Mouse (Mus musculus) heart, embryonic 15.5 days (tissue): ENCODE measurements around the gene Adora2a. TPM values are rescaled to one million over a fixed set of nuclear protein-coding genes. Genes with fewer than 3 reads are reported as not detected.

ENCODE experiments used
- ATAC-seq: fragments of 200-750 bp; cut with Nextera tagmentation; replicated peaks from 2 replicates; pipeline ENCODE4 v1.8.0; 2017; ENCODE audit warnings: low read depth, moderate TSS enrichment; ENCODE audit not compliant: insufficient number of reproducible peaks, insufficient read depth, low FRiP score
- H3K27ac ChIP-seq: fragments of 300-500 bp; sonication (generic); 2 replicates; pipeline ENCODE4 v1.5.1; 2015; ENCODE audit warnings: mild to moderate bottlenecking, inconsistent platforms
- H3K27me3 ChIP-seq: fragments of 300-500 bp; sonication (generic); 2 replicates; pipeline ENCODE4 v1.6.1; 2015; ENCODE audit warnings: inconsistent platforms
- H3K36me3 ChIP-seq: fragments of 300-500 bp; sonication (generic); 2 replicates; pipeline ENCODE4 v1.6.1; 2015; ENCODE audit warnings: mild to moderate bottlenecking, inconsistent platforms
- H3K4me1 ChIP-seq: fragments of 300-500 bp; sonication (generic); replicated peaks from 2 replicates; pipeline ENCODE4 v1.6.1; 2015; ENCODE audit warnings: inconsistent platforms
- H3K4me2 ChIP-seq: fragments of 300-500 bp; sonication (generic); 2 replicates; pipeline ENCODE4 v1.6.1; 2015; ENCODE audit warnings: inconsistent platforms, mild to moderate bottlenecking, moderate library complexity
- H3K4me3 ChIP-seq: fragments of 300-500 bp; sonication (generic); 2 replicates; pipeline ENCODE4 v1.5.1; 2015; ENCODE audit warnings: mild to moderate bottlenecking, inconsistent platforms
- H3K9ac ChIP-seq: fragments of 300-500 bp; sonication (generic); 2 replicates; pipeline ENCODE4 v1.6.1; 2015; ENCODE audit warnings: mild to moderate bottlenecking, inconsistent platforms
- H3K9me3 ChIP-seq: fragments of 300-500 bp; sonication (generic); replicated peaks from 2 replicates; pipeline ENCODE4 v1.6.1; 2016; ENCODE audit warnings: inconsistent platforms
- WGBS: fragments of 180-500 bp; shearing (Covaris S2); methylation state at CpG from one replicate; pipeline ENCODE4 v1.1.7; 2015; ENCODE audit warnings: mixed read lengths; 5-methylcytosine and 5-hydroxymethylcytosine counted together
- polyA plus RNA-seq: library from polyadenylated mRNA; unstranded; fragments of >200 nt; fragmentation: Nextera tagmentation; extraction: Ambion mirVana; gene quantifications from 2 replicates; pipeline ENCODE4 v1.2.1, GENCODE M21; 2015

Adora2a gene
- polyA plus RNA-seq, 1 experiment from 2014 or later: 5.7 TPM

DNA sequence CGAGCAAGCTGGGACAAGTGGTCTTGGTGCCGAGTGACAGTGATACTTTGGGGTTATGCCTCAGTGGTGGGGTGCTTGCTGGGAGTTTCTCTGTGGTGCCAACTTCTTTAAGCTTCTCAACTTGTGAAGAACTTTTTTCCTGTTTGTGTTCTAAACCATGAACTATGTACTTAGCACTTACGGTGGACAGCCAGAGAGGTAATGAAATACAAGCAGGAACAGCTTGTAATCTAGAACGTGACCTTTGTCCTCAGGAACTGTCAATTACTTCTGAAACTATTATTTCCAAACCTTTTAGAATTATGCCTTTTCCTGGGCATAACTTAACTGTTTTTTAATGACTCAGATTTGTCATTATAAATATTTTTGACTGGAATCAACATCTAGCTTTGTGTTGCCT is 22.3 kb upstream of the Adora2a start:
- H3K9me3 ChIP-seq: no peaks in the 10 kb centered on the region
- no peak overlapping the region for H3K4me2 ChIP-seq
- ATAC-seq: no peak
- 53% methylated on average over 4 of the region's 4 CpGs for WGBS
- H3K36me3 ChIP-seq: 0 out of 2 replicates have a peak, but pooled peaks cover 5% of the 10 kb centered on the region
- no peak overlapping the region for H3K9ac ChIP-seq
- H3K4me1 ChIP-seq: peaks cover 11% of the 10 kb centered on the region
- H3K4me3 ChIP-seq: no peak overlapping the region
- peak overlapping the region; percentile 17; the same call in 1 of the 2 replicates for H3K27ac ChIP-seq
- H3K27me3 ChIP-seq: no peaks in the 10 kb centered on the region

DNA sequence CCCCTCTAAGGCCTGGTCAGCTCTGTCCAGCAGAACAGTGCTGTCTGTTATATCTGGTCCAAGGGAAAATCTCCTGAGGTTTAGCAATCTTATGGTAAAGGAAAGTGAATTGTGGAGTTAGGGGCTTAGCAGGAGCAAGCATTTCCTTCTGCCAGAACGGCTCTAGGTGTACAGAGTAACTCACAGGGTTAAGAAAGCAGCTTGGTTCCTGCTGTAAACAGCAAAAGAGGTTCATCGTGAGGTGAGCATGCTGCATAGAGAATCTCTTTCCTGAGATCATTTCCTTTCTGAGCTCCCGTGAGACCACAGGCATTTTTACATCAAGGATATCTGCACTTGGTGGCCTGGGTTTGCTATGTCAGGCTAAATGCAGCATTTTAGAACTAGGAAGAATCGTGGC is 21.8 kb upstream of the Adora2a start:
- H3K36me3 ChIP-seq: 0 out of 2 replicates have a peak, but pooled peaks cover 5% of the 10 kb centered on the region
- WGBS: 48% methylated on average over 4 of the region's 4 CpGs
- no peak for ATAC-seq
- peak overlapping the region; percentile 2; the same call in 1 of the 2 replicates for H3K27ac ChIP-seq
- no peak overlapping the region for H3K4me2 ChIP-seq
- no peaks in the 10 kb centered on the region for H3K9me3 ChIP-seq
- peaks cover 14% of the 10 kb centered on the region for H3K4me1 ChIP-seq
- no peak overlapping the region for H3K4me3 ChIP-seq
- H3K9ac ChIP-seq: no peak overlapping the region
- H3K27me3 ChIP-seq: no peaks in the 10 kb centered on the region

DNA sequence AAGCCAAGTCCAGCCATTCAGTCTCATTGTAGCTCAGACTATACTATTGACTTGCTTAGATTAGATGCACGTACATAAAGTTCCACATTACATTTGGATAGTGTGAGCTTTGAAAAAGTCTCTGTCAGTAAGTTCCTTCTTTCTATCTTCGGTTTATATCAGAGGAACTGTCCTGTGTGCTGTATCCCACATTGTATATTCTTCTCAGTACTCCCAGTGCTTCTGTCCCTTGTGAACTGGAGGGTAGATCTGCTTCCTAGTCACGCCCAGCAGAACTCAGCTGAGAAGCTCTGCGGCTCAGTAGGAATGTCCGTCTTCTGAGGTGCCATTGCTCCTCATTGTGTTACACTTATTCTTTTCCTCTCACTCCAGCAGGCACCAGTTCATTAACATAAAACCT is 18.1 kb upstream of the Adora2a start:
- Histone ChIP-seq H3K4me1 (peaks cover 35% of the 10 kb centered on the region), H3K27ac (no peak overlapping the region), H3K9me3 (no peaks in the 10 kb centered on the region), H3K9ac (no peak overlapping the region), H3K27me3 (no peaks in the 10 kb centered on the region), H3K4me2 (no peak overlapping the region), H3K36me3 (0 out of 2 replicates have a peak, but pooled peaks cover 5% of the 10 kb centered on the region), H3K4me3 (no peak overlapping the region)
- 88% methylated on average over 5 of the region's 5 CpGs for WGBS
- no peak for ATAC-seq

DNA sequence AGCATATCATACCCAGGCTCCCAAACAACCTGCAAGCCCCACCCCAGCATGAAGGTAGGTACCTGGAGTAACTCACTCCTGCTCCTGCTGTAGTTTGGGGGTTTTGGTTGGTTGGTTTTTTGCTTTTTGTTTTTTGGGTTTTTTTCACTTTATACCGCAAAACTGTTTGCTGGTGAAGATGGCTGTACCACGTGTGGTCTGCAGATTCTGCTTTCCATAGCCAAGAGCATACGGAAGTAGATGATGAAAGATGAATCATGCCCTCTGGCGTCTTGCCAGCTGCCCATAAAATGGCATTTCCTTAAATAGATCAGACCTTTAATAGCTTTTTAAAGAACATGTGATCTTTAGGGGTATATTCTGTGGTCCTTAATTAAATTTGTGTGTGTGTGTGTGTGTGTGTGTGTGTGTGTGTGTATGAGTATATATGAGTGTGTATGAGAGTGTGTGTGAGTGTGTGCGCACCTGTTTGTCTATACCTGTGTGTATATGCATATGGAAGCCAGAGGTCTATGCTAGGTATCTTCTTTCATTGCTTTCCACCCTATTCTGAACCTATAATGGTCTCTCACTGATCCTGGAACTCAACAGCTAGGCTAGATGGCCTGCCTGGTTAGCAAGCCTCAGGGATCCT is 16.8 kb upstream of the Adora2a start:
- Histone ChIP-seq H3K9ac (no peak overlapping the region), H3K4me1 (peaks cover 42% of the 10 kb centered on the region), H3K4me3 (no peak overlapping the region), H3K27me3 (no peaks in the 10 kb centered on the region), H3K9me3 (no peaks in the 10 kb centered on the region), H3K36me3 (0 out of 2 replicates have a peak, but pooled peaks cover 5% of the 10 kb centered on the region), H3K4me2 (no peak overlapping the region), H3K27ac (no peak overlapping the region; the same call in 1 of the 2 replicates)
- 46% methylated on average over 5 of the region's 5 CpGs for WGBS
- no peak for ATAC-seq

DNA sequence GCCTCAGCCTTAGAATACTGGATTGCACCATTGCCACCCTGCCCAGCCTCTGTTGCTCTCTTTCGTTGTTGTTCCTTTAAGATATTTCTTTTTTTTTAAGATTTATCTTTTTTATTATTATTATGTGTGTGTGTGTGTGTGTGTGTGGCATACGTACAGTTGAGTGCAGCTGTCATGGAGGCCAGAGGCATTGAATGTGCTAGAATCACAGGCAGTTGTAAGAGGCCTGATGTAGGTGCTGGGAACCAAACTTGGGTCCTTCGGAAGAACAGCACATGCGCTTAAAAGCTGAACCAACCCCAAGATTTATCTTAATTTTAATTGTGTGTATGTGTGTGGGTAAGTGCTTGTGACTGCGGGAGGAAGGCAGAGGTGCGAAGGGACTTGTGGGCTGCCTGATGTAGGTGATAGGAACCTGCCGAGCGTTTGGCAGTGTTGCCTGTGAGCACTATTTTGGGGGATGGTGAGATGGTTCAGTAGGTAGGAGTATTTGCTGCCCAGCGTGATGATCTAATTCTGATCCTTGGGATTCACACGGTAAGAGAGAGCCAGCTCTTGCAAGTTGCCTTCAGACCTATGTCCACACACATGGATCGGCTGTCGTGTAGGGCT is 15.4 kb upstream of the Adora2a start:
- H3K27me3 ChIP-seq: no peaks in the 10 kb centered on the region
- H3K4me3 ChIP-seq: no peak overlapping the region
- peaks cover 7% of the 10 kb centered on the region; the same call in 1 of the 2 replicates for H3K36me3 ChIP-seq
- H3K27ac ChIP-seq: no peak overlapping the region
- no peaks in the 10 kb centered on the region for H3K9me3 ChIP-seq
- peaks cover 40% of the 10 kb centered on the region for H3K4me1 ChIP-seq
- ATAC-seq: no peak
- H3K9ac ChIP-seq: no peak overlapping the region
- 83% methylated on average over 12 of the region's 12 CpGs for WGBS
- no peak overlapping the region for H3K4me2 ChIP-seq

DNA sequence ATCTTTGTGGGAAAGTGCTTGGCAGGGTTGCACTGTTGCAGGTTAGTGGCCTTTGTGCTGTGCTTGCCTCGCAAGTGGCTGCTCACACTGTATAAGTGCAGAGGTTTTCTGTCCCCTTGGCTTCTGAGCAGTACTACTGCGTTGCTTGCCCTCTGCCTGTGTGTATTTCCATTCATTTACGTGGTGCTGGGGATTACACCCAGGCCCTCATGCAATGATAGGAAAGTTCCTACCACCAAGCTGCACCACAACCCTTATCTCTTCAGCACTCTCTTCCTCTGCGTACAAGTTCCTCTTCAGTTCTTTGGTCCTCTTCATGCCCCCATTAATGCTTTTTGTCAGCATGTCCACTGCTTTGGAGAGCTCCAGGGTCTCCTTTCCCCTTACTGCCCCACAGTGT is 14.7 kb upstream of the Adora2a start:
- no peak for ATAC-seq
- WGBS: 69% methylated on average over 4 of the region's 4 CpGs

DNA sequence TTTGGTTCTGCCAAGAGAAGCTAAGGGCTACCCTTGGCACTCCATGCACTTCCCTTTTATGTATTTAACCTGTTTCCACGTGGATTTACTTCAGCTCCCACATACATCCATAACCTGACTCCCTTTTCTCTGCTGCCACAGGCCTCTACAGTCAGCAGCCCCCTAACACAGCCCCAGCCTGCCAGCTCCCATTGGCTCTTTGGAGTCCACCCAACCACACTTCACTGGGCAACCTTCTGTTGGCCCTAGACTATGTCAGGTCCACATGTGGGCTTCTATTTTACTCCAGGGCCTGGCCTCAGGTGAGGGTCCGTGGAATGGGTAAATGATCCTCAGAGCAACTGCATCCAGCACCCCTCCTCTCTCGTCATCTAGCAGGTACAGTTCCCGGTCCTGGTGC is 14.1 kb upstream of the Adora2a start:
- no peak for ATAC-seq
- no peak overlapping the region for H3K4me2 ChIP-seq
- H3K27ac ChIP-seq: no peak overlapping the region; the same call in 1 of the 2 replicates
- H3K9ac ChIP-seq: no peak overlapping the region
- peaks cover 40% of the 10 kb centered on the region for H3K4me1 ChIP-seq
- H3K27me3 ChIP-seq: no peaks in the 10 kb centered on the region
- peaks cover 12% of the 10 kb centered on the region for H3K36me3 ChIP-seq
- no peak overlapping the region for H3K4me3 ChIP-seq
- WGBS: 84% methylated on average over 4 of the region's 4 CpGs
- H3K9me3 ChIP-seq: no peaks in the 10 kb centered on the region

More for the DNA sequence above, 14.7 kb upstream of the Adora2a start:
- no peak overlapping the region for H3K4me3 ChIP-seq
- H3K27ac ChIP-seq: no peak overlapping the region; the same call in 1 of the 2 replicates
- H3K4me1 ChIP-seq: peaks cover 40% of the 10 kb centered on the region
- peaks cover 6% of the 10 kb centered on the region for H3K36me3 ChIP-seq
- H3K9ac ChIP-seq: no peak overlapping the region
- H3K9me3 ChIP-seq: no peaks in the 10 kb centered on the region
- no peak overlapping the region for H3K4me2 ChIP-seq
- H3K27me3 ChIP-seq: no peaks in the 10 kb centered on the region

DNA sequence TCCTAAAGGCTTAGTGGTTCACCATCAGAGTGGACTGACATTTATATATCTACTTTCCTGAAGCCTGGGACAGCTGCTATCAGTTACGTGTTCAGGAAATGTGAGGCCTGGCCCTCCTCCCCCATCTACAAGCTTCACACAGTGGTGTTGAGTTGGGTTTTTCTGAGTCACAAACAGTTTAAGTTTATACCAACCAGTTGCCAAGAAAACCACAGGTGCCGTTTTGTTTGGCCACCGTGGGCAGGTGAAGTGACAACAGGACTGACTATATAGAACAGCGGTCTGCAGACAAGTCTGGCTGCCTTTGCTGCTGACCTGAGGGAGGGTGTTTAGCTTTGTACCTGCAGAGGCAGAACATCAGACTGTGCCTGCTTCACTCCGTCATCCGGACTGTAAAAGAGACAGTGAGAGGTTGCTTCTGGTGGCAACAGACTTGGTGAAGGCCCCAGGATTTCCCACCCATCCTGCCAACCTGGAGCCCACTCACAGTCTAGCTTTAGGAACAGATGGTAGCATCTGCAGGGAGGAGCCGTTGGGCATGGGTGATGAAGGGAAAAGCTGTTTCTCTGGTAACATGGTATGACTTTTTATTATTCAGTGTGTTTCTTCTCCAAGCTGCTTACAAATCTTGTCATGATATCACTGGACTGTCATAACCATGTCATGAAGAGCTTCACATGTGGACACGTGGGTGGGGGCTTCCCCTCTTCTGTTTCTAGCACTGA is 13.2 kb upstream of the Adora2a start:
- peaks cover 40% of the 10 kb centered on the region for H3K4me1 ChIP-seq
- ATAC-seq: no peak
- no peak overlapping the region for H3K4me3 ChIP-seq
- H3K9me3 ChIP-seq: no peaks in the 10 kb centered on the region
- peak overlapping the region; percentile 75 for H3K27ac ChIP-seq
- 65% methylated on average over 8 of the region's 8 CpGs for WGBS
- peaks cover 21% of the 10 kb centered on the region for H3K36me3 ChIP-seq
- no peaks in the 10 kb centered on the region for H3K27me3 ChIP-seq
- no peak overlapping the region for H3K4me2 ChIP-seq
- no peak overlapping the region for H3K9ac ChIP-seq

DNA sequence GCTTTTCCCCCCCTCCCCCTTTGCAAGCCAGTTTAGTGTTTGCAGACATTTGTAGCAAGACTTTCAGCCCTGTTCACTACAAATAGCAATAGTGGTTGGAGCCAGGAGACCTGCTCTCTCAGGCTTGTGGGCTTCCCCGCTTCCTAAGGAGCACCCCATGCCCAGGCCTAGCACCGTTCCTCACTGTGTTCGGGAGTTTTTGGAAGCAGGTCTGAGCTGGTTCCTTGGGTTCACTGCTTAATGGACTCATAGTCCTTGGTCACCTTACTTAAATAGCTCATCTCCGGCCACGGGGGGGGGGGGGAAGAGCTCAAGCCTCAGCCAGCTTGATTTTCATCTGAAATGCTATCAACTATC is 12.7 kb upstream of the Adora2a start:
- WGBS: 80% methylated on average over 5 of the region's 5 CpGs
- ATAC-seq: 0 out of 2 replicates have a peak, but pooled peaks have one; percentile 12
- Histone ChIP-seq H3K27me3 (no peaks in the 10 kb centered on the region), H3K27ac (peak overlapping the region; percentile 75), H3K4me3 (no peak overlapping the region), H3K4me2 (no peak overlapping the region), H3K4me1 (peaks cover 40% of the 10 kb centered on the region), H3K9ac (no peak overlapping the region), H3K36me3 (peaks cover 27% of the 10 kb centered on the region), H3K9me3 (no peaks in the 10 kb centered on the region)

DNA sequence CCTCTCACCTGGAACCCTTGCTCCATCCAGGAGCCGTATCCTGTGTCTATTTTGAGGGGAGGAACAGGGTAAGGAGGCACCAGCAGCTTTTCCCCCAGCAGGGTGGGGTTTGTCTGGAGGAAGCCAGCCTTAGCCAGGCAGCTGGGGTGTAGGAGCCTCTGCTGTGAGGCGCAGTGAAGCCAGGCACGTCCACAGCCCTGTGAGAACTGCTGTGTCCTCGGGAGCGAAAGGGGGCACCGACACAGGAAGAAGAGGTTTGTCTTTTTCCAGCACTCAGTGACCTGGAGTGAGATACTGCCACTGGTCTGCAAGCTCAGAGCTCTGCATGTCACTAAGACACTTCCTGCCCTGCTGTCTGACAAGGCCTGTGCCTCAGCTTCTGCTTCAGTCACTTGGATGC is 12.3 kb upstream of the Adora2a start:
- Histone ChIP-seq H3K9me3 (no peaks in the 10 kb centered on the region), H3K4me1 (peaks cover 42% of the 10 kb centered on the region), H3K4me2 (no peak overlapping the region), H3K27me3 (no peaks in the 10 kb centered on the region), H3K4me3 (no peak overlapping the region), H3K9ac (no peak overlapping the region), H3K27ac (peak overlapping the region; percentile 75), H3K36me3 (peaks cover 28% of the 10 kb centered on the region)
- peak; percentile 74 for ATAC-seq
- WGBS: 36% methylated on average over 6 of the region's 6 CpGs

DNA sequence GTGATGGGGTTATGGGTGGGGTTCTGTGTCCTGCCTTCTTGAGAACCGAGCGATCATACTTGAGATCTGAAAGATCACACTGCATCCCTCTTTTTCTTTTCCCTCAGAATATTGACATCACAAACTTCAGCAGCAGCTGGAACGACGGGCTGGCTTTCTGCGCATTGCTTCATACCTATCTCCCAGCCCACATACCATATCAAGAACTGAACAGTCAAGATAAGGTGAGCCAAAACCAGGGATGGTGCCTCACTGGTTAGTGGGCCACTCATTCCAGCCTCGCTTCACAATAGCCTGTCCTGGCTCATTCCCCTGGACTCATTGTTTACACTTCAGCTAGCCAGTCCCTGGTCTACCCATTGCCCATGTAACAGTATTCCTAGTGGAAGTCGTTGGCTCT is 9.5 kb upstream of the Adora2a start:
- no peak for ATAC-seq
- Histone ChIP-seq H3K9me3 (no peaks in the 10 kb centered on the region), H3K27me3 (no peaks in the 10 kb centered on the region), H3K4me1 (peaks cover 28% of the 10 kb centered on the region), H3K36me3 (peaks cover 44% of the 10 kb centered on the region), H3K4me2 (no peak overlapping the region), H3K27ac (no peak overlapping the region), H3K9ac (no peak overlapping the region), H3K4me3 (no peak overlapping the region)
- 78% methylated on average over 7 of the region's 7 CpGs for WGBS
